25 mouse cellular contexts compared by ENCODE assay signal in the genomic region with DNA sequence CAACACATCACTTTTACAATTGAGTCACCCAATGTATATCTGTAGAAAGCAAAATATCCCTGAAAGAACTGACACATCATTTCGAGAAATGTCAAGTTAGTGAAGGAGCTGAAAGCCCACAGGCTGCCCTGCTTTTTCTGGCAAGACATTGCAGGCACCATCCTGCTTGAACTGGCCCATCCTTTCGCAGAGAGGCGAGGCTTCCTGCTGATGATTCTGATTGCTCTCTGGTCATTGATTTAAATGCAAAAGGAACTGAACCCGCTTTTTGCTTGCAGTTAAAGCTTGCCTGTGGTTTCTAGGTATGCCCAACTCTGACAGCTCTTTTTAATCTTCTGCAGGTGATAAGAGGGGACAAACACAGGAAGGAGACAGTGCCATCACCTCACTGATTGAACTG.
"Had no signal": no experiment of that assay in that cellular context is flagged by ENCODE, and none has a peak within 500 bp of the region (broad histone marks: within the 10 kb centered on the region; RNA-seq: fewer than 3 reads in every experiment).

No protein-coding gene starts in this region.

- ATAC-seq: liver, embryonic 12.5 days; midbrain, embryonic 13.5 days had no signal

- H3K4me3 ChIP-seq: kidney, embryonic 15.5 days; left cerebral cortex, adult 2 months; limb, embryonic 10.5 days; limb, embryonic 13.5 days; liver, embryonic 12.5 days; liver, embryonic 15.5 days; lung, embryonic 15.5 days; megakaryocyte, embryonic 14.5 days; midbrain, embryonic 10.5 days; midbrain, embryonic 13.5 days; neural tube, embryonic 12.5 days; neural tube, embryonic 15.5 days; stomach, embryonic 15.5 days had no signal

- H3K27ac ChIP-seq: kidney, embryonic 15.5 days; left cerebral cortex, adult 2 months; limb, embryonic 10.5 days; limb, embryonic 13.5 days; liver, embryonic 12.5 days; liver, embryonic 15.5 days; lung, embryonic 15.5 days; midbrain, embryonic 10.5 days; midbrain, embryonic 13.5 days; neural tube, embryonic 12.5 days; neural tube, embryonic 15.5 days; stomach, embryonic 15.5 days had no signal

- H3K4me2 ChIP-seq: kidney, embryonic 15.5 days; limb, embryonic 13.5 days; liver, embryonic 12.5 days; liver, embryonic 15.5 days; lung, embryonic 15.5 days; midbrain, embryonic 13.5 days; neural tube, embryonic 12.5 days; neural tube, embryonic 15.5 days; stomach, embryonic 15.5 days had no signal

- H3K27me3 ChIP-seq: kidney, embryonic 15.5 days; limb, embryonic 13.5 days; liver, embryonic 12.5 days; liver, embryonic 15.5 days; lung, embryonic 15.5 days; megakaryocyte, embryonic 14.5 days; midbrain, embryonic 13.5 days; neural tube, embryonic 12.5 days; neural tube, embryonic 15.5 days; stomach, embryonic 15.5 days had no signal

- H3K36me3 ChIP-seq: kidney, embryonic 15.5 days; limb, embryonic 10.5 days; limb, embryonic 13.5 days; liver, embryonic 12.5 days; liver, embryonic 15.5 days; lung, embryonic 15.5 days; midbrain, embryonic 10.5 days; midbrain, embryonic 13.5 days; neural tube, embryonic 12.5 days; neural tube, embryonic 15.5 days; stomach, embryonic 15.5 days had no signal

- H3K9ac ChIP-seq: kidney, embryonic 15.5 days; limb, embryonic 13.5 days; liver, embryonic 12.5 days; liver, embryonic 15.5 days; lung, embryonic 15.5 days; midbrain, embryonic 13.5 days; neural tube, embryonic 12.5 days; neural tube, embryonic 15.5 days; stomach, embryonic 15.5 days had no signal

- DNase-seq: kidney, adult 8-10 months; kidney, postnatal 10 days; kidney, postnatal 36 days; layer of hippocampus, postnatal 36 days; liver; lung, adult 18-20 months; lung, postnatal 10 days; lung, postnatal 36 days; retina, postnatal 1 day; right cerebral cortex, postnatal 25 days; spleen, adult 18-20 months; thymus, postnatal 25 days had no signal

- H3K9me3 ChIP-seq: kidney, embryonic 15.5 days; limb, embryonic 10.5 days; limb, embryonic 13.5 days; liver, embryonic 12.5 days; liver, embryonic 15.5 days; lung, embryonic 15.5 days; megakaryocyte, embryonic 14.5 days; midbrain, embryonic 10.5 days; midbrain, embryonic 13.5 days; neural tube, embryonic 12.5 days; neural tube, embryonic 15.5 days; stomach, embryonic 15.5 days had no signal

- H3K4me1 ChIP-seq: kidney, embryonic 15.5 days; limb, embryonic 10.5 days; limb, embryonic 13.5 days; liver, embryonic 12.5 days; liver, embryonic 15.5 days; lung, embryonic 15.5 days; megakaryocyte, embryonic 14.5 days; midbrain, embryonic 10.5 days; midbrain, embryonic 13.5 days; neural tube, embryonic 12.5 days; neural tube, embryonic 15.5 days; stomach, embryonic 15.5 days had no signal
